Mouse (Mus musculus) layer of hippocampus, adult 2 months (tissue): Measurements from ENCODE around the gene Pcbd1. TPM values are rescaled to one million over a fixed set of nuclear protein-coding genes. Genes with fewer than 3 reads are reported as not detected.

Source experiments
- DNase-seq, 2 experiments: peaks; one replicate each; pipeline ENCODE4 v3.0.0; 2022; ENCODE audit warnings: low spot score in 2 of 2
- H3K27ac ChIP-seq: fragments of 200-600 bp; 2 replicates; pipeline ENCODE4 v1.8.1; 2022
- H3K4me3 ChIP-seq: fragments of 200-600 bp; 2 replicates; pipeline ENCODE4 v1.8.1; 2022; ENCODE audit warnings: mild to moderate bottlenecking
- CTCF ChIP-seq: fragments of 200-600 bp; conservative IDR thresholded peaks from 2 replicates; pipeline ENCODE4 v1.8.1; 2022; ENCODE audit warnings: antibody characterized with exemption, mild to moderate bottlenecking, moderate library complexity
- microRNA-seq, 2 experiments: library from miRNA; unstranded; fragments of <30 nt; microRNA quantifications; one replicate each; pipeline ENCODE4 v1.2.0; 2021
- total RNA-seq, 2 experiments: library from RNA; stranded (reverse); gene quantifications; 2 replicates each; pipeline ENCODE4 v1.2.3; 2021

The Pcbd1 gene
- total RNA-seq, 2 experiments from 2014 or later: 11.2 to 11.7 TPM

DNA sequence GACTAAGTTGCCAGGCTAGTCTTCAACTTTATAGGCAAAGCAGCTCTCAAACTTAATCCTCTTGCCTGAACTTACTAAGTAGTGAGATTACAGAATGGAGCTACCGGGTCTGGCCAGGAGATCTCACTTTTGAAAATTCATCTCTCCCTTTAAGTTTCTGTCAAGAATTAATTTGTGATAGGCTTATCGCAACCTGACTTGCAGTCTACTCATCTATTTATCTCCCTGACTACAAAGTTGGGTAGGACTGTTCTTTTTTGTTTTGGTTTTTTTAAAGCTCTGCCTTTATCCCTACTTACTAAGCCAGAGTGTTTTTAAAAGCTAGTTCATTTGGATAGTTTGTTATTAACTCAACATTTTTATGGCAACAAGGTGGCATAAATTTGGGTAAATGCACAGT is 35.3 kb downstream of the Pcbd1 start:
- DNase-seq: no peak
- Histone ChIP-seq H3K4me3 (no peak overlapping the region), H3K27ac (no peak overlapping the region)
- no peak for TF ChIP-seq CTCF

DNA sequence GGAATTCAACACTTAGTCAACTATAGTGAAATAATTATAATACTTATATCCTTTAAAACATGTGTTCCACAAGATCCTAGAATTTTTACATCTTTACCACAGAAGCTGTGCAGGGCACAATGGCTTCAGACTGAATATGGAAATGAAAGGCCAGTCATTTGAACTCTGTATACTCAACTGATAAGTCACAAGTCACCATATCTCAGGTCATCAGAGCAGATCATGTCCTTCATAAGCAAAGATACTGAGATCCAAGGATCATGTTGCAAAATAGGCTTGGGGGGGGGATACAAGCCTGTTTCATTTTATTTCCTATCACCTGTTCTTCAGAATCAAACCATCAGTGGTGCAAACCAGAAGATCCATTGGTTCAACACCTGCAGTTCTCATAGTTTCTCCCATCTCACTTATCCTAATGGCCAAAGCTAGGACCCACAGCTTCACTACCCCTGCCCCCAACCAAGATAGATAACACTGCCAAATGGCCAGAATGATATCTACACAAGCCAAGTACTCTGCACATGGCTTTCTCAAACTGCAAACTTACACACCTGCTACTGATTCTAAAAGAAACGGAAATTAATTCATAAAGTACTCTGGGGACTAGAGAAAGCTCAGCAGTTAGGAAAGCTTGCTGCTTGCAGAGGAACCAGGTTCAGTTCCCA is 39.7 kb downstream of the Pcbd1 start:
- Histone ChIP-seq H3K4me3 (no peak overlapping the region), H3K27ac (no peak overlapping the region)
- DNase-seq: no peak
- no peak for TF ChIP-seq CTCF

DNA sequence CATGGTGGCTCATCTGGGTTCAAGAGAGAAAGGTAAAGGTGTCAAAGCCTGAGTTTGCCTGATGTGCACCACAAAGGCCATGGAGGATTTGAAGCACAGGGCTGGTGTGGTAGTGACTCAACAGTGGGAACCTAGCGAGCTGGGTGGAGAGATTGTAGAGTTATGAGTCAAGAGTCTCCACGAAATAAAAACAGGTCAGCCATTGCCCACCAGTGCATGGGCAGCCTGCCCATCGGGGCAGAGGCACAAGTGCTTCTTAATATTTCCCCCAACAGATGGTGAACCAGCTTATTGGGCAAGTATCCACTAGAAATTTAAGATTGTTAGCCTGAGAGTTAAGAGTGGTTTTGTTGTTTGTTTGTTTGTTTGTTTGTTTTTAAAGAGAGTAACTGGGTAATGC is 41.8 kb downstream of the Pcbd1 start:
- H3K4me3 ChIP-seq: no peak overlapping the region
- H3K27ac ChIP-seq: no peak overlapping the region
- DNase-seq: no peak
- no peak for TF ChIP-seq CTCF

DNA sequence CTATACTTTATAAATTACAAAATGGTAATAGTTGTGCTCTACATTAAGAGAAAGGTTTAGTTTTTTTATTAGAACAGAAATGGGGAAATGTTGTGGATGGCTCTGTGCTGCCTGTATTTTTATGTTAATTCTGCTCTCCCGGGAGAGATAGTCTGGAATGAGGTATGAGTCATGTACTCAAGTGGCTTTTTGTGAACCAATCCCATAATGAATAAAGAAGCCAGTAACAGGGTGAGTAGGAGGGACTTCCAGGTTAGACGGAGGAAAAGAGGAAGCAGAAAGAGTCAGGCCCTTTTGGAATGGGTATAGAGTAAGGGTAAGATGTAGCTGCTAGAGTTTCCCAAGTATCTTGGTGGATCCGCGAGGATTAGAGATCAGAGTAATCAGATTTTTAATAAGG is 44.9 kb downstream of the Pcbd1 start:
- H3K27ac ChIP-seq: no peak overlapping the region
- DNase-seq: no peak
- H3K4me3 ChIP-seq: no peak overlapping the region
- no peak for TF ChIP-seq CTCF

DNA sequence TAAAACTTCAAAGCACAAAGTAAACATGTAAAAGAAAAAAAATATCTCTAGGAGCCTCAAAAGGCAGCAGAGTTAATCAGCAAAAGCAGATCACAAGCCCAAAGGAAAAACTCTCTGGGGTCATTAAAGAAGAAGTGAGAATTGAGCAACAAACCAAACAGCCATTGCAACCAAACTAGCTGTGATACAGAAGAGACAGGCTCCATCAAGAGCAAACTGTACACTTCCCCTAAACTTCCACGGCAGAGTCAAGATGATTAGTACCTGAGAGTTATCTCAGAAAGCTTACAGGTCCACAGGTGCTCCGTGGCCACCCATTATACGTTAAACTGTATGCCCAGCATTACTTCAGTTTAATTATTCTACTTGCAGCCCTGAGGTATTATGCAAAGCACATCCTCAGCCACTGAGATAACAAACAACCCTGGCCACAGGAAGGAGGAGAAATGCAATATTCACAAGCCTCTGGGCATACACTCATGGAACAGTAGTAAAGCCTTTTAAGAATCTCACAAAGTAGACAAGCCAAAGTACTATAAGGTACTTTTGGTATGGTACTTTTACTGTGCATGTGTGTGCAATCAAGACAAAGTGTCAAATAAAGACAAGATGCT is 46.2 kb downstream of the Pcbd1 start:
- H3K27ac ChIP-seq: no peak overlapping the region
- TF ChIP-seq CTCF: no peak
- H3K4me3 ChIP-seq: no peak overlapping the region
- no peak for DNase-seq

DNA sequence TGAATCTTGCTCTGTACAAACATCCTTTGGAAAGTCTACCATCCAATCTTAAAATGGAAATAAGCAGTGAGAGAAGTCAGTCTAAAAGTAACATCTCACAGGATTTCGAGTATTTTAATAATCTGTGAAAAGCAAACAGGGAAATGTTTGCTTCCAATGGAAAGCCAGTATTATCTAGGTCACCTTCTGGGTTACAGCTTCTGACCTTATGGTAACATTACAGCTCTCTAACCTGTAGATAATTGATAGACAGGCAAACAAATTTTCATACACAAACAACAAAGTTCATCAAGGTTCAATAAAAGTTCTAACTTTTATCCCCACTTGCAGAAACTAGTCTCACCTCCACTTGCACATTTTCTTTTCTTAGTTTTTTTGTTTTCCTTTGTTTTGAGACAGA is 48.4 kb downstream of the Pcbd1 start:
- DNase-seq: no peak
- no peak overlapping the region for H3K27ac ChIP-seq
- TF ChIP-seq CTCF: no peak
- H3K4me3 ChIP-seq: no peak overlapping the region

DNA sequence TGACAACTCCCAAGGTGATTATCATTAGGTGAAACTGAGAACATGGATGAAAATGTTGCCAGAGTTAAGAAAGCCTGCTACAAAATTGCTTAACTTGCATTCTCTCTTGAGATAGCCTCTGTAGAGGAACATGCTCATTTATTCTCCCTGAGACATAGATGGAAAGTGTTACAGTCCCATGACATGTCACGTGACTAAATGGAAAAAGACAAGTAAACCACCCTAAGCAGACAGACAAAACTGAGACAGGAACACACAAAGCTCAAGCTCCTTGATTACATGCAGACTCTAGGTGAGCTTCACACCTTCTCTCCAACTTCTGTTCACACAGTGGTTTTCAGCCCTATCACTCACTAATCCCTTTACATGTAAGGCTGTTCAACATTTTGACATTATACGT is 54.2 kb downstream of the Pcbd1 start:
- no peak overlapping the region for H3K27ac ChIP-seq
- no peak for DNase-seq
- no peak for TF ChIP-seq CTCF
- no peak overlapping the region for H3K4me3 ChIP-seq

Small RNA genes lying within 50 kb of the gene (microRNA-seq; reads per million reads assigned to microRNA genes)
- 0 reads per million in 2 experiments for gene Gm44308

Other genes starting within 250 kb of the Pcbd1 start
- 10 to 100 TPM; 25.5 to 25.8 TPM for gene Sgpl1, start 58.4 kb downstream of the Pcbd1 start, total RNA-seq
- gene Tbata, start 82.6 kb downstream of the Pcbd1 start, total RNA-seq: 10 to 100 TPM in 1 of 2 experiments, 1 to 10 TPM in 1; 8.5 to 10.6 TPM
- 1 to 10 TPM in 1 of 2 experiments, under 1 TPM in 1; 0.92 to 1.5 TPM for gene Adamts14, start 184.1 kb downstream of the Pcbd1 start, total RNA-seq
- not detected for gene Prf1, start 208.5 kb downstream of the Pcbd1 start, total RNA-seq